Mouse (Mus musculus): ENCODE data around the gene Adamts8.
A peak's percentile ranks its signal among the peaks of the same experiment; 100 is the strongest.

The Adamts8 gene

GRCm38 (mm10) chr9:30921261-30922103 is 20.9 kb upstream of the Adamts8 start:
- DNase-seq (ENCODE audit: low read depth, low spot score), result peak; percentile 9

- peak; percentile 77 for DNase-seq (ENCODE audit: low read depth, low spot score)
These were observed 20.0 kb upstream of the Adamts8 start, which contains the start of gene Adamts15 for GRCm38 (mm10) chr9:30922197-30922894. TSS of gene Adamts15 (minus strand) at chr9:30922452.

DNA sequence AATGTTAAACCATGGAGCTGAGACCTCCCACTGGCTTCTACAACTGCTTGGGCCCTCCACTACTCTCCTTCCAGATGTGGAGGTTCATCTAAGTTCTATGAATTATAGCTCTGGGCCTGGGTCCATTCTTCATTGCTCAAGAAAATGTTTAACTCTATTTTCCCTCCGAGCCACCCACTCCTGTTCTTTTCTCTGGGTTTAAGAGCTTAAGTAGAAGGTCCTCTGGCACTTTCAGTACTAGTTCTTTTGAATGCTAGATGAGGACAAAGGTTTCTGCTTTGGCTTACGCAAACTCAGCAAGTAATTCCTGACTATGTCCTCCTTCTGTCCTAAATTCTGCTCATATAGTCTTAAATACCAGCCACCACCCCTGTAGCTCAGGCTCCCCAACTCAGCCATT is 13.6 kb upstream of the Adamts8 start:
- DNase-seq (ENCODE audit: low read depth, low spot score), result no peak

- no peak for DNase-seq (ENCODE audit: low read depth, low spot score)
These were observed 10.0 kb upstream of the Adamts8 start for GRCm38 (mm10) chr9:30932346-30932745.

DNA sequence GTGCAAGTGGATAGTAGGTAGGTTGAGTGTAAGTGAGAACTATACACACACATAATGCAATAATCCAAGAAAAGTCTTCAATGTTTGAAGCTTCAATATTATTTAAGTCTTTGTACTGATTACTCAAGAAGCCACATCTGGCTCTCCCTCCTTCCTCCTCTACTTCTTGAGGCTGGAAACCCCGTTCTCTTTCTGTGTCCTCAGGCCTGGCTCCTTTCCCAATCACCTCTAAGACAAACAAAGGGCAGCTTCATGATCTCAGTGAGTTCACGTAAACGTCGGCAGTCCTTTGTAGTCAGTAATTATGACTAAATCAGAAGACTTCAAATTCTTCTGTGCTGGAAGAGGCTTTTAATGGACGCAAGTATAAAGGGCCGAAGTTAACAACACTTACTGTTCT is 7.5 kb upstream of the Adamts8 start:
- no peak for DNase-seq (ENCODE audit: low read depth, low spot score)

GRCm38 (mm10) chr9:30936674-30937438 is 5.5 kb upstream of the Adamts8 start:
- DNase-seq (ENCODE audit: low read depth, low spot score), result peak; percentile 78

- peak; percentile 89 for DNase-seq (ENCODE audit: low read depth, low spot score)
These were observed 2.0 kb upstream of the Adamts8 start for GRCm38 (mm10) chr9:30940328-30940727.

DNA sequence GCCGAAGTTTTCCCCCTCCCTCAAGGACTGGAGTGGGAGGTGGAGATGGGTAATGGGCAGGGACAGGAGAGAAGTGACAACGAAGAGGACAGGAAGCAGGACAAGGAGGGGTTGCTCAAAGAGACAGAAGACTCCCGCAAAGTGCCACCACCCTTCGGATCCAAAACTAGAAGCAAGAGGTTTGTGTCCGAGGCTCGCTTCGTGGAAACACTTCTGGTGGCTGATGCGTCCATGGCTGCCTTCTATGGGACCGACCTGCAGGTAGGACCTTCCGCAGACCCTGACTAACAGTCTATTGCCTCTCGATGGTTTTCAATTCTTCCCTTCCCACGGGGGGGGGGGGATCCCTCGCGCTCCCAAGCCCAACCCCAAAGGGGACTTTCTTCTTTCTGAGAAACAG is 979 bp downstream of the Adamts8 start:
- no peak for DNase-seq (ENCODE audit: low read depth, low spot score)

- DNase-seq (ENCODE audit: low read depth, low spot score), result no peak
These were observed 1.9 kb downstream of the Adamts8 start for GRCm38 (mm10) chr9:30944234-30944633.

- no peak for DNase-seq (ENCODE audit: low read depth, low spot score)
These were observed 2.9 kb downstream of the Adamts8 start for GRCm38 (mm10) chr9:30945276-30945675.

DNA sequence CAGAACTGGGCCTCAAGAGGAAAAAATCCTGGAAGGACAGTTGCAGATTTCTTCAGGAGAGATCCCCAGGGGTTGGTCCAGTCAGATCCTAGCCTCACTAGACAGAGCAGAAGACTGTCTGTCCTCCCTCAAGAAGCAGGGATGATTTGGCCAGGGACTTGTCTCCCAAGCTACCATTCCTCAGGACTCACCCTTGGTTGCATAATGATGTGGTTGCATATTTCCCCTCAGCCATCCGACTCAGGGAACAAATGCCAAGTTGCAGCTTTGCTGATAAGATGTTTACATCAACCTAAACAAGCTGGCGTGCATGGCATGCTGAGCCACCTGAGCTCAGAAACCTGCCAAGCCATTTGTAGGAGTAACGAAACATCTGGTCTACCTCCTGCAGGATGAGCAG is 7.1 kb downstream of the Adamts8 start:
- no peak for DNase-seq (ENCODE audit: low read depth, low spot score)

- DNase-seq (ENCODE audit: low read depth, low spot score), result no peak
These were observed 7.6 kb downstream of the Adamts8 start for GRCm38 (mm10) chr9:30949971-30950370.

GRCm38 (mm10) chr9:30950592-30950991 is 8.2 kb downstream of the Adamts8 start:
- DNase-seq (ENCODE audit: low read depth, low spot score), result no peak

DNA sequence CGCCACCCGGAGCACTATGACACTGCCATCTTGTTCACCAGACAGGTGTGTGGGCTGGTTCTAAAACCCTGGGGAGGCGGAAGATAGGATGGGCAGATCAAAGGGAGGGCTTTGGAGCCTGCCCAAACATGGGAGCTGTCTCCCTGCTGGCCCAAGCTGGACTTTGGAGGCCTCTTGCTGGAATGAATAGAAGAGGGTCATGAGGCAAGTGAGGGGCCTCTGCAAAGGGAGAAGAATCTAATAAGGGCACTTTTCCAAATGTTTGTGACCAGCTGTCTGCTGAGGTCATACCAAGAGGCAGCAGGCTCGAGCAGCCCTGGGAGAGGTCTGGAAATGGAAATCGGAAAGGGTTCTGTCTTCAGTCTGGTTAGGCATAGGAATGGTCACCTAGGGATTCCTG is 9.1 kb downstream of the Adamts8 start:
- no peak for DNase-seq (ENCODE audit: low read depth, low spot score)

DNA sequence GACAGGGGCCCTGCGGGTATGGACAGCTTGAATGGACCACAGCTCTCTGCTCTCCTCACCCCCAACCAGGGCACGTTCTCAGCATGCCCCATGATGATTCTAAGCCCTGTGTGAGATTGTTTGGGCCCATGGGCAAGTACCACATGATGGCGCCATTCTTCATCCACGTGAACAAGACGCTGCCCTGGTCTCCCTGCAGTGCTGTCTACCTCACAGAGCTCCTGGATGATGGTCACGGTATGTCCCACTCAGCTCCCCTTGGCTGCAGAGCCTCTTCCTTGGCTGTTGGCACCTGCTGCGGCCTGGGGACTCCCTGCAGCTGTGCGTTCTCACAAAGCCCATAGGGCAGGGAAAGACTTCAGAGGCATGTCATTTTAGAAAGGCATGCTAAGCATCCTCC is 10.9 kb downstream of the Adamts8 start:
- peak; percentile 77 for DNase-seq (ENCODE audit: low read depth, low spot score)

- DNase-seq (ENCODE audit: low read depth, low spot score), result no peak
These were observed 12.9 kb downstream of the Adamts8 start for GRCm38 (mm10) chr9:30955246-30955645.

DNA sequence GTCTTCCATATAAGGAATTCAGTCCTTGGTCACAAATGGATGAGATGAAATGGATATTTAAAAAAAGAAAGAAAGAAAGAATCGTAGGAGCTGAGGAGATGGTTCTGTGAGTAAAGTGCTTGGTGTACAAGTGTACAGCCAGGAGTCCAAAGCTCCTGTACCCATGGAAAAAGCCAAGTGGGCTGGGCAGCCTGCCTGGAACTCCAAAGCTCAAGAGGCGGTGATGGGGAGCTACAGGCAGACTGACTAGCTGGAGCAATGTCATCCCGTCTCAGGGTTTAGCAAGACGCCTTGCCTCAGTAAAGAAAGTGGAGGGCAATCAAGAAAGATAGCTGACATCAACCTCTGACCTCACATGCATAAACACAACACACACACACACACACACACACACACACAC is 21.4 kb downstream of the Adamts8 start:
- DNase-seq (ENCODE audit: low read depth, low spot score), result no peak

DNA sequence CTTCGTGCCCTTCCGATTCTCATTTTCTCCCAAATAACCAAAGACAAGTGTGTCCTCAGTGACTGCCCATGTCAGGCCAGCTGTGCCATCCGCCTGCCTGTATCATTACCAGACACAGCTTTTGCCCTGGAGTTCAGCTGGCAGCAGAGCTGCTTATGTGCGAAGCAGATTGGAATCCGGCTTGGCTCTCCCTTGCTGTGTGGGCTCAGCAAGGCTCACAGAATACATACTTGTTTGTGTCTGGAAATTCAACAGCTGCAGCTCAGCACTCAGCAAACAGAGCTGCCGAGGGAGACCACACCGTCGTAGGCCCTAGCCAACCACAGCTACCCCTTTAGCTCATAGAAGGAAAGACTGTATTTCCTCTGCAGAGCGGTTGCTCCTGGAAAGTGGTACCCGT is 22.3 kb downstream of the Adamts8 start:
- no peak for DNase-seq (ENCODE audit: low read depth, low spot score)

- DNase-seq (ENCODE audit: low read depth, low spot score), result no peak
These were observed 24.5 kb downstream of the Adamts8 start for GRCm38 (mm10) chr9:30966881-30967280.

GRCm38 (mm10) chr9:30968130-30968529 is 25.8 kb downstream of the Adamts8 start:
- DNase-seq (ENCODE audit: low read depth, low spot score), result peak; percentile 23

GRCm38 (mm10) chr9:30970001-30970400 is 27.6 kb downstream of the Adamts8 start:
- peak; percentile 42 for DNase-seq (ENCODE audit: low read depth, low spot score)

GRCm38 (mm10) chr9:30971967-30972366 is 29.6 kb downstream of the Adamts8 start:
- DNase-seq (ENCODE audit: low read depth, low spot score), result peak; percentile 48

All from ES-CJ7 (cell line).